Mouse (Mus musculus): Measurements from ENCODE around the gene Zbtb2.
A peak's percentile ranks its signal among the peaks of the same experiment; 100 is the strongest.

Gene Zbtb2

GRCm38 (mm10) chr10:4334039-4334683 is 53.7 kb downstream of the Zbtb2 start:
- peak; percentile 33 to 60 for DNase-seq (ENCODE audit: low spot score in 2 of 2)

DNA sequence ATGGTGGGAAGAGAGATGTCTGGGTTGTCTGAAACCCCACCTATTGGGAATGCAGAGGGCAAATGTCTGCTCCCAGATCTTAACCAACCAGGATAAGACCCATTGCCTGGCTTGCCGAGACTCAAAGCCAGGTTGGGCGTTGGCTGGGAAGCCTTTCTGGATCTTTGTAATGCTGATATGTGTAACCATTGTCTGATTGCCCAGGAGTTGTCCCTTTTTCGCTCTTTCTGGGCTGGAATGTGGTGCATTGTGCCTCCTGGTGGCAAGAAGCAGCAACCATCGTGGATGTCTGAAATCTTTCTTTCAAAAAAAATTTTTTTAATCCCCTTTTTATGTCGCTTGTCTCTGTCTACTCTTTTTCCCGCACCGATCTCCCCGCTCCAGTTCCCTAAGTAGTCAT is 54.6 kb downstream of the Zbtb2 start:
- DNase-seq (ENCODE audit: low spot score in 2 of 2), result peak; percentile 58 to 61

DNA sequence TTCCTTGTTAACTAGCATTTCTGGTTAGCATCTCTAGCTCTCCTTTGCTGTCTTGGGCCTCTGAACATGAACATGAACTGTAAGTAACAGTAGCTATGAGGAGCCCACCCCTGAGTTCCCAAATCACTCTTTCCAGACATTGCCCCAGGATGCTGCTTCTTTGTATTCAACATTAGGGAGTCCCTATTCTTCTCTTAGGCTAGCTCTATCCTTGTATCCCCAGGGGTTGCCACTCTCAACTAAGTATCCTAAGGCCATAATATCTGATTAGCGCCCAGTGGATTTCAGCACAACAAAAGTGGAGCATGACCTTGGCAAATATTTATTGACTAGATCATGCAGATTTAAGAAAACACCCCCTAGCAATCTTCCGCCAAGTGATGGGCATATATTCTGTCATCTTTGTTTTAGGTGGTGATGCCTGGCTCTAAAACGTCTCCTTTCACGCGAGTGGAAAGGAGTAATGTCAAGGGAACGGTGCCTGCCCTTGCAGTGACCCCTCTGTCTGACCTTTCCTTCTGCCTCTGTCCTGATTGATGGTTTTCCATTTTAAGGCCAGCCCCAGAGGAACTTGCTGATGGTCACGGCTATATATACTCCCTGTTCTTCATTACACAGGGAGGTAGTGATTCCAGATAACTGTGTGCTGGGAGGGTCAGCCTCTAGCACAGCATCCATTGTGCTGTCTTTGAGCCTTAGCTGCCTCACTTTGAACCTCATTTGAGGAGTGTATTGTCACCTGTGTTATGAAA is 55.5 kb downstream of the Zbtb2 start:
- no peak for DNase-seq (ENCODE audit: low spot score in 2 of 2)

DNA sequence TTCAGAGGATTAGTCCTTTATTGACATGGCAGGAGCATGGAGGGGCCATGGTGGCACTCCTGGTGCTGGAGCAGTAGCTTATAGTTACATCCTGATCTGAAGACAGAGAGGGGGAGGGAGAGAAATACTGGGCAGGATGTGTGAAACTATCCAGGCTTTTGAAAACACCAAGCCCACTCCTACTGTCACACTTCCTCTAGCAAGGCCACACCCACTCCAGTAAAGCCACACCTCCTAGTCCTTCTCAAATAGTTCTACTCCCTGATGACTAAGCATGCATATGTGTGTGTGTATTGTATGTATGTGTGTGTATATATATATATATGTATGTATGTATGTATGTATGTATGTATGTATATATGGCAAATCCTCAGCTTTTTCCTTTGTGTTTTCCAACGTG is 60.2 kb downstream of the Zbtb2 start:
- no peak for DNase-seq (ENCODE audit: low spot score in 2 of 2)

DNA sequence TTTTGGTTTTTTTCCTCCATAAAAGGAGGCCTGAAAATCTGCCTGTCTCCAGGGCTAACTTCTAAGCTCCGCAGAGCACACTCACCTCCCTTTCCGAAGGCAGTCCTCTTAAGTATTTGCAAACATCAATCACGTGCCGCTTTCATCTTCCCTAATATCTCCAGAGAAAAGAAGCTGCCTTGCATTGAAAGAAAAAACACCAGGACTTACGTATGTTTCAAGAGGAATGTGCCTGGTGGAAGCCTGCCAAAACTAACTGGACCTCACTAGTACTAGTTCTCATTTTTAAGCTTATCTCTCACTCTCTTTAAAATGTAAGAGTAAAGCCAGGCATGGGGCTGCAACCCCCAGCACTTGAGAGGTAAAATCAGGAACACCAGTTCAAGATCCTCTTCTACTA is 62.3 kb downstream of the Zbtb2 start:
- DNase-seq (ENCODE audit: low spot score in 2 of 2), result no peak

GRCm38 (mm10) chr10:4323885-4324284 is 64.0 kb downstream of the Zbtb2 start:
- no peak for DNase-seq (ENCODE audit: low spot score in 2 of 2)
